Mouse (Mus musculus) heart, embryonic 15.5 days (tissue): ENCODE data around the gene Setmar. TPM values are rescaled to one million over a fixed set of nuclear protein-coding genes. Genes with fewer than 3 reads are reported as not detected.
"Not testable (repeated sequence)": the region's sequence is repeated elsewhere in the genome, so short reads cannot be mapped to it uniquely, and the experiment has no call there.

Experiments
- ATAC-seq: fragments of 200-750 bp; cut with Nextera tagmentation; replicated peaks from 2 replicates; pipeline ENCODE4 v1.8.0; 2017; ENCODE audit warnings: low read depth, moderate TSS enrichment; ENCODE audit not compliant: insufficient number of reproducible peaks, insufficient read depth, low FRiP score
- H3K27ac ChIP-seq: fragments of 300-500 bp; sonication (generic); 2 replicates; pipeline ENCODE4 v1.5.1; 2015; ENCODE audit warnings: mild to moderate bottlenecking, inconsistent platforms
- H3K27me3 ChIP-seq: fragments of 300-500 bp; sonication (generic); 2 replicates; pipeline ENCODE4 v1.6.1; 2015; ENCODE audit warnings: inconsistent platforms
- H3K36me3 ChIP-seq: fragments of 300-500 bp; sonication (generic); 2 replicates; pipeline ENCODE4 v1.6.1; 2015; ENCODE audit warnings: mild to moderate bottlenecking, inconsistent platforms
- H3K4me1 ChIP-seq: fragments of 300-500 bp; sonication (generic); replicated peaks from 2 replicates; pipeline ENCODE4 v1.6.1; 2015; ENCODE audit warnings: inconsistent platforms
- H3K4me2 ChIP-seq: fragments of 300-500 bp; sonication (generic); 2 replicates; pipeline ENCODE4 v1.6.1; 2015; ENCODE audit warnings: inconsistent platforms, mild to moderate bottlenecking, moderate library complexity
- H3K4me3 ChIP-seq: fragments of 300-500 bp; sonication (generic); 2 replicates; pipeline ENCODE4 v1.5.1; 2015; ENCODE audit warnings: mild to moderate bottlenecking, inconsistent platforms
- H3K9ac ChIP-seq: fragments of 300-500 bp; sonication (generic); 2 replicates; pipeline ENCODE4 v1.6.1; 2015; ENCODE audit warnings: mild to moderate bottlenecking, inconsistent platforms
- H3K9me3 ChIP-seq: fragments of 300-500 bp; sonication (generic); replicated peaks from 2 replicates; pipeline ENCODE4 v1.6.1; 2016; ENCODE audit warnings: inconsistent platforms
- WGBS: fragments of 180-500 bp; shearing (Covaris S2); methylation state at CpG from one replicate; pipeline ENCODE4 v1.1.7; 2015; ENCODE audit warnings: mixed read lengths; 5-methylcytosine and 5-hydroxymethylcytosine counted together
- polyA plus RNA-seq: library from polyadenylated mRNA; unstranded; fragments of >200 nt; fragmentation: Nextera tagmentation; extraction: Ambion mirVana; gene quantifications from 2 replicates; pipeline ENCODE4 v1.2.1, GENCODE M21; 2015

Gene Setmar
- polyA plus RNA-seq = 4.8 and 5.6 TPM in 2 replicates

DNA sequence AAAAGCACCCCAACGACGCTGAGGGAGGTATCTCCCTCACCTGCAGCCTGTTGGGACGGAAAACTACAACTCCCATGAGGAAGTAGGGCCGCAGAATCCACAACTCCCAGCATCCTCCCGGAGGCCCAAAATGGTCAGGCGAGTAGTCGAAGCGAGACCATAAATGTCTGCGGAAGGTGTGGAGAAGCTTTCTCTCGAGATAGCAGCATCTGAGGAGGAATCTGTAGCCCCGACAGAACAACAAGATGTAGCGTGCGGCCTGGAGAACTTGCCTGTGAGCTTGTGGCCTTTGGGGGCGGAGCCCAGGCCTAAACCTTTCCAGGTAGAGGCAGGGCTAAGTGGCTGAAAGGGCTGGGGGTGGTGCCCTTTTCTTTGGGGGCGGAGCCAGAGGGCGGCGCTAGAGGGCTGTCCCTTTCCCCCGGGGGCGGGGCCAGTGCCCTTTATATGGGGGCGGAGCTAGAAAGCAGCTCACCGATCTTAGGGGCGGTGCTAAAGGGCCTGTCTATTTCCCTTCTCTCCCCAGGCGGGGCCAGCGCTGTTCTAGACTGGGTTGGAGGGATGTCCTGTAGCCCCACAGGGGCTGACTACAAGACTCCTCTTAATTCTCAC, at the start of gene Setmar:
Gene Setmar, plus strand, starts transcription at position 128 of the 609 bp plus-strand sequence.
- Histone ChIP-seq H3K27ac (peak within 1 kb of the TSS; percentile 87), H3K36me3 (no peaks in the 10 kb centered on the region), H3K4me2 (peak within 1 kb of the TSS; percentile 83), H3K4me3 (peak within 1 kb of the TSS; percentile 65), H3K4me1 (no peaks in the 10 kb centered on the region), H3K27me3 (no peaks in the 10 kb centered on the region), H3K9me3 (no peaks in the 10 kb centered on the region), H3K9ac (peak within 1 kb of the TSS; percentile 67)
- under 1% methylated on average over 22 of the region's 24 CpGs for WGBS
- peak; percentile 97 for ATAC-seq

DNA sequence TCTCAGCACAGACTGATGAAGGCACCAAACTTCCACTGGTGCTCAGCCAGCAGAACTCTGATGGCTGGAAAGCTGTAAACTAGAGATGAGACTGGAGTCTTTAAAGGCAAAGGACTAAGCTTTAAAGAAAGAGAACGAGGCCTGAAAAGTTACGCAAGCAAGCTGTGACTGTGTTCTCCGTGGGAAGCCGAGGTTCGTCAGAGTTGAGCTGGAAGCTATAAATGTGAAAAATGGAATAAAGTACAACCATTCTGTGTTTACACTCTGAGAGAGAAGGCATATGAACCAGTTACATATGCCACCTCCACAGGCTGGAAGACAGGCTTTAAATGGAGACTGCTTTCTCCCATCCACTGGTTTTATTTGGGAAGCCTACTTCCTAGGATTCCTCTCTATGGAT, 43.2 kb upstream of the Setmar start:
- Histone ChIP-seq H3K27me3 (no peaks in the 10 kb centered on the region), H3K9me3 (no peaks in the 10 kb centered on the region), H3K9ac (no peak overlapping the region), H3K4me2 (no peak overlapping the region), H3K27ac (no peak overlapping the region), H3K36me3 (no peaks in the 10 kb centered on the region), H3K4me1 (no peaks in the 10 kb centered on the region), H3K4me3 (no peak overlapping the region)
- WGBS = 92% methylated on average over 5 of the region's 5 CpGs
- ATAC-seq = no peak

DNA sequence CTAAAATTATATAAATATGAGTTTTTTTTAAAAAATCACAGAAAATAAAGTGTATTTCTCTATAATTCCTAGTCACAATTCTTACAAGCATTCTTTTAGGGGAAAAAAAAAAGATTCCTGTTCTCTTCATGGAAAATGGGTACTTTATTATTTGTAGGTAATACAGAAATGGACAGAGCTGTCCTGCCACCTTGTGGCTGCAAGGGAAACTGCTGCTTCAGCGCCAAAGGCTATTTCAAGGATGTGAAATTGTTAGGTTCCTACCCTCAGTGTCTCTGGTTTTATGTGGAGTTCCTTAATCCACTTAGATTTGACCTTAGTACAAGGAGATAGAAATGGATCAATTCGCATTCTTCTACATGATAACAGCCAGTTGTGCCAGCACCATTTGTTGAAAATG, 9.8 kb upstream of the Setmar start:
- H3K9ac ChIP-seq, H3K27me3 ChIP-seq, ATAC-seq, H3K4me3 ChIP-seq, H3K36me3 ChIP-seq, H3K4me1 ChIP-seq, H3K9me3 ChIP-seq, H3K4me2 ChIP-seq, H3K27ac ChIP-seq: not testable (repeated sequence)
- WGBS = 0% methylated on average over 2 of the region's 2 CpGs

GRCm38 (mm10) chr6:108055946-108056345, 8.9 kb upstream of the Setmar start:
- Histone ChIP-seq H3K4me2 (no peak overlapping the region), H3K9me3 (no peaks in the 10 kb centered on the region), H3K36me3 (no peaks in the 10 kb centered on the region), H3K27ac (no peak overlapping the region), H3K9ac (no peak overlapping the region), H3K4me3 (no peak overlapping the region), H3K4me1 (no peaks in the 10 kb centered on the region), H3K27me3 (no peaks in the 10 kb centered on the region)
- ATAC-seq = no peak
- 74% methylated on average over 3 of the region's 3 CpGs for WGBS

DNA sequence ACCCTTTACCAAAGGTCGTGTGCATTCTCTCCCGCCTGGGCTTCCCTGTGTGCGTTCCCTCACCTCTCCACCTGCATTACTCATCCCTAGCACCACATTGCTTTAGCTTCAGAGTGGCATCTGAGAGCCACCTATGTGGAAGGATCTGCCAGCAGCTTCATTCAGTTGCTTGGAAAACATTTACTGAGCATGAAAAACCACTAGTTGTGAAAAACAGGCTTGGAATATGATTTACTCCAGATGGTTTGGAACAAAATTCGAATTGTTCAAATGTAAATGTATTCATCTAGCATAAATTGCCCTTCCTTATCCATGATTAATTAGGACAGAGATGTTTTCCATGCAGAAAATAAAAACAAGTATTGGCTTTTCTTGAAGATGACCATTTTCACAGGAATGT, 7.5 kb upstream of the Setmar start:
- no peaks in the 10 kb centered on the region for H3K27me3 ChIP-seq
- H3K4me1 ChIP-seq = no peaks in the 10 kb centered on the region
- H3K4me2 ChIP-seq = no peak overlapping the region
- no peaks in the 10 kb centered on the region for H3K36me3 ChIP-seq
- H3K4me3 ChIP-seq = no peak overlapping the region
- no peaks in the 10 kb centered on the region for H3K9me3 ChIP-seq
- no peak overlapping the region; the same call in 1 of the 2 replicates for H3K9ac ChIP-seq
- WGBS = 53% methylated on average over 4 of the region's 4 CpGs
- ATAC-seq = no peak
- H3K27ac ChIP-seq = no peak overlapping the region

- Histone ChIP-seq H3K9ac (no peak overlapping the region), H3K27me3 (no peaks in the 10 kb centered on the region), H3K9me3 (no peaks in the 10 kb centered on the region), H3K27ac (no peak overlapping the region), H3K4me2 (no peak overlapping the region), H3K4me3 (no peak overlapping the region), H3K36me3 (no peaks in the 10 kb centered on the region), H3K4me1 (no peaks in the 10 kb centered on the region)
- no peak for ATAC-seq
- WGBS = 82% methylated on average over 5 of the region's 5 CpGs
Measured at GRCm38 (mm10) chr6:108058066-108058465, 6.8 kb upstream of the Setmar start.

GRCm38 (mm10) chr6:108061121-108061520, 3.7 kb upstream of the Setmar start:
- WGBS = 53% methylated on average over 3 of the region's 3 CpGs
- Histone ChIP-seq H3K36me3 (no peaks in the 10 kb centered on the region), H3K4me3 (no peak overlapping the region), H3K9ac (no peak overlapping the region), H3K4me1 (no peaks in the 10 kb centered on the region), H3K27me3 (no peaks in the 10 kb centered on the region), H3K9me3 (no peaks in the 10 kb centered on the region), H3K4me2 (no peak overlapping the region), H3K27ac (no peak overlapping the region)
- ATAC-seq = no peak

DNA sequence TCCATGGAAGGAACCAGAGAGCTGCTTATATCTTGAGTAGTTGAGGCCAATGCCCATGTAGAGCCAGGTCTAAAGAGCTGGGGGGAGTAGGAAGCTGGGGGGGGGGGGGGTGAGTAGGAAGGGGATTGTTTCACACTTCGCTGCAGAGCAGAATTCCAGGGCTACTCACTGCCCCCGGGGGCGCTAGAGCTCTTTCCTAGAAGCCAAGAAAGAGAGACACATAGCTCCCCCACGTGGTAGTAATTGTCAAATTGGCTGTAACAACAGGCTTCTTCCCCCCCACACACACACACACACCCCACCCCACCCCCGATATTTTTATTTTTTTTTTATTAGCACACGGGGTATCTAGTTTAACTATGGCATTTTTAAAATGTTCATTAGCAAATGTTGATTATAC, 738 bp downstream of the Setmar start:
- ATAC-seq = no peak; the same call in 1 of the 2 replicates
- peak overlapping the region; percentile 87 for H3K27ac ChIP-seq
- no peaks in the 10 kb centered on the region for H3K27me3 ChIP-seq
- H3K4me2 ChIP-seq = peak overlapping the region; percentile 83
- no peaks in the 10 kb centered on the region for H3K9me3 ChIP-seq
- 9% methylated on average over 6 of the region's 6 CpGs for WGBS
- peak overlapping the region; percentile 65 for H3K4me3 ChIP-seq
- no peaks in the 10 kb centered on the region for H3K4me1 ChIP-seq
- H3K9ac ChIP-seq = peak overlapping the region; percentile 52
- H3K36me3 ChIP-seq = no peaks in the 10 kb centered on the region

- H3K27ac ChIP-seq = no peak overlapping the region
- WGBS = 91% methylated on average over 7 of the region's 7 CpGs
Measured at GRCm38 (mm10) chr6:108070947-108071346, 6.1 kb downstream of the Setmar start.

GRCm38 (mm10) chr6:108073071-108073470, 8.2 kb downstream of the Setmar start:
- WGBS = 44% methylated on average over 5 of the region's 5 CpGs
- no peak overlapping the region for H3K4me2 ChIP-seq
- no peaks in the 10 kb centered on the region for H3K9me3 ChIP-seq
- no peak overlapping the region for H3K9ac ChIP-seq
- no peaks in the 10 kb centered on the region for H3K27me3 ChIP-seq
- H3K4me3 ChIP-seq = no peak overlapping the region
- H3K27ac ChIP-seq = no peak overlapping the region
- H3K4me1 ChIP-seq = no peaks in the 10 kb centered on the region
- H3K36me3 ChIP-seq = peaks cover 12% of the 10 kb centered on the region; the same call in 1 of the 2 replicates
- ATAC-seq = no peak

More at GRCm38 (mm10) chr6:108070947-108071346, 6.1 kb downstream of the Setmar start:
- H3K9me3 ChIP-seq = no peaks in the 10 kb centered on the region
- H3K4me3 ChIP-seq = no peak overlapping the region
- no peak overlapping the region for H3K9ac ChIP-seq
- no peaks in the 10 kb centered on the region for H3K4me1 ChIP-seq
- ATAC-seq = no peak
- no peaks in the 10 kb centered on the region for H3K27me3 ChIP-seq
- H3K4me2 ChIP-seq = no peak overlapping the region
- peaks cover 5% of the 10 kb centered on the region; the same call in 1 of the 2 replicates for H3K36me3 ChIP-seq

DNA sequence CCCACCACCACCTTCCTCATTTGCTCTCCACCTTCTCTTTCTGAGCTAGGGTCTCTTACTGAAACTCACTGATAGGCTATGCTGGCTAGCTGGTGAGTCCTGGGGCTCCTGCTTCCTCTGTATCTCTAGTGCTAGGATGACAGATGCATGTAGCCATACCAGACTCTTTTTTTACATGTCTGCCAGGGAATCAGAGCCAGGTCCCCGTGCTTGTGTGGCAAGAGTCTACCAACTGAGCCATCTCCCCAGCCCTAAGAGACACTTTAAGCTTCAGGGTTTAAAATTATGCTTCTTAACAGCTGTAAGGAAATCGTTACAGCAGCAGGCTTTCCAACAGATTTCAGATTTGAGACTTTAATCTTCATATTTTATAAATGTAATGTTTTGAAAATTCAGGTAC, 9.1 kb downstream of the Setmar start:
- WGBS = 85% methylated on average over 2 of the region's 2 CpGs
- Histone ChIP-seq H3K36me3 (peaks cover 12% of the 10 kb centered on the region; the same call in 1 of the 2 replicates), H3K27me3 (no peaks in the 10 kb centered on the region), H3K9me3 (no peaks in the 10 kb centered on the region), H3K4me2 (no peak overlapping the region), H3K9ac (no peak overlapping the region), H3K4me1 (no peaks in the 10 kb centered on the region), H3K4me3 (no peak overlapping the region), H3K27ac (no peak overlapping the region)
- no peak for ATAC-seq

DNA sequence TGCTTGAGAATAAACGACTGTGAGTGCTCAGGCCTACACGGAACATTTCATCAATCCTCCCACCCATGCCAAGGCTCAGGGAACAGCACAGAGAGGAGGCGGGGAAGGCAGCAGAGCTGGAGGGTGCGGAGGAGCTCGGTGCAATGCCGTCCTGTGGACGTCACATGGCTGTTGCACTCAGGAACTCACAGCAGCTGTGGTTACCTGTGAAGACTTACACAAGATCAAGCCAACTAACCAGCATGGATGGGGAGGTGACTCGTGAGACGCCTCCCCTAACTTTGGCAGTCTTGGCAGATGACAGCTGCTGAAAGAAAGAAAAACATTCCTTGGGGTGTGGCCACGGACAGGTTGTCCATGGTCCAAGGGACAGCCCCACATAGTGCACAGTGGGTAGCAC, 9.8 kb downstream of the Setmar start:
- WGBS = 87% methylated on average over 10 of the region's 10 CpGs
- Histone ChIP-seq H3K36me3 (peaks cover 12% of the 10 kb centered on the region; the same call in 1 of the 2 replicates), H3K4me3 (no peak overlapping the region), H3K27ac (no peak overlapping the region), H3K9ac (no peak overlapping the region), H3K9me3 (no peaks in the 10 kb centered on the region), H3K4me2 (no peak overlapping the region), H3K27me3 (no peaks in the 10 kb centered on the region), H3K4me1 (no peaks in the 10 kb centered on the region)
- ATAC-seq = no peak
